Mouse (Mus musculus) forebrain, postnatal 0 days (tissue): ENCODE measurements at regions not wholly inside any gene's neighbourhood (a gene's known extent, or its start where the extent isn't known, plus 50 kb on each side); places are given as distances from the start of the nearest gene placed in this dataset.

ENCODE experiments used
- ATAC-seq: fragments of 200-750 bp; cut with Nextera tagmentation; 2 replicates; pipeline ENCODE4 v1.8.0; 2017; ENCODE audit warnings: mild to moderate bottlenecking, moderate library complexity
- DNase-seq: peaks from one replicate; pipeline ENCODE4 v3.0.0-alpha.2; 2015
- H3K27ac ChIP-seq: fragments of 300-500 bp; sonication (generic); 2 replicates; pipeline ENCODE4 v1.5.1; 2014; ENCODE audit warnings: low read depth, mild to moderate bottlenecking, antibody characterized with exemption, low read length, moderate library complexity, mixed read lengths
- H3K27me3 ChIP-seq: fragments of 300-500 bp; sonication (generic); 2 replicates; pipeline ENCODE4 v1.6.1; 2014; ENCODE audit warnings: mild to moderate bottlenecking, low read length, mixed read lengths; ENCODE audit not compliant: insufficient read depth
- H3K36me3 ChIP-seq: fragments of 300-500 bp; sonication (generic); 2 replicates; pipeline ENCODE4 v1.6.1; 2014; ENCODE audit warnings: mild to moderate bottlenecking, moderate library complexity; ENCODE audit not compliant: insufficient read depth
- H3K4me1 ChIP-seq: fragments of 300-500 bp; sonication (generic); 2 replicates; pipeline ENCODE4 v1.6.1; 2014; ENCODE audit warnings: antibody characterized with exemption; ENCODE audit not compliant: insufficient read depth
- H3K4me2 ChIP-seq: fragments of 300-500 bp; sonication (generic); 2 replicates; pipeline ENCODE4 v1.6.1; 2014; ENCODE audit warnings: low read depth, mild to moderate bottlenecking, moderate library complexity
- H3K4me3 ChIP-seq: fragments of 300-500 bp; sonication (generic); 2 replicates; pipeline ENCODE4 v1.5.1; 2014; ENCODE audit warnings: low read depth, low read length, mixed read lengths
- H3K9ac ChIP-seq: fragments of 300-500 bp; sonication (generic); 2 replicates; pipeline ENCODE4 v1.6.1; 2014; ENCODE audit warnings: mild to moderate bottlenecking
- H3K9me3 ChIP-seq: fragments of 300-500 bp; sonication (generic); 2 replicates; pipeline ENCODE4 v1.6.1; 2016; ENCODE audit warnings: low read length
- CTCF ChIP-seq: sonication (generic); IDR thresholded peaks from 2 replicates; pipeline ENCODE4 v1.5.1; 2016; ENCODE audit warnings: antibody characterized with exemption, control low read depth, low read depth
- WGBS: fragments of 180-500 bp; shearing (Covaris S2); extraction: QIAGEN DNeasy Blood & Tissue Kit; methylation state at CpG from one replicate; pipeline ENCODE4 v1.1.7; 2014; 5-methylcytosine and 5-hydroxymethylcytosine counted together

DNA sequence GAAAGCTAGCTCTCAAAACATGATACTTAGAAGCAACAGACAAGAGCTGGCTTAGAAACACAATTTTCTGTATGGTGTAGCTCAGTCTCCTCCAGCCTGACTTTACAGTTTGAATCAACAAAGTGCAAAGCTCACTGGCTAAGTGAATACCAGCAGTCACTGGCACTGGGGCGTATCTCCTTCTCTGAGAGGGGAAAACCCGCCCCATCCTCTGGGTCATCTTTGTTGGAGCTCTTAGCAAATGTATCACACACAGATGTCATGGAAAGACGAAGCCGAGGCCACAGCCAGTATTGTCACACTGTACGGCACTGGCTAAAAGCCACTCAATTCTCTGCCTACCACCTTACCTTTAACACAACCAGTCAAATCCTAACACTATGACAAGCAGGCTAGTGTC is 267.8 kb downstream of the Bcor start:
- Histone ChIP-seq H3K9ac (no peak overlapping the region), H3K4me2 (no peak overlapping the region), H3K36me3 (no peaks in the 10 kb centered on the region), H3K9me3 (no peaks in the 10 kb centered on the region), H3K4me3 (no peak overlapping the region), H3K27me3 (no peaks in the 10 kb centered on the region), H3K4me1 (no peaks in the 10 kb centered on the region), H3K27ac (no peak overlapping the region)
- no peak for ATAC-seq
- TF ChIP-seq CTCF, result no peak
- DNase-seq, result no peak
- WGBS, result 90% methylated on average over 5 of the region's 5 CpGs

DNA sequence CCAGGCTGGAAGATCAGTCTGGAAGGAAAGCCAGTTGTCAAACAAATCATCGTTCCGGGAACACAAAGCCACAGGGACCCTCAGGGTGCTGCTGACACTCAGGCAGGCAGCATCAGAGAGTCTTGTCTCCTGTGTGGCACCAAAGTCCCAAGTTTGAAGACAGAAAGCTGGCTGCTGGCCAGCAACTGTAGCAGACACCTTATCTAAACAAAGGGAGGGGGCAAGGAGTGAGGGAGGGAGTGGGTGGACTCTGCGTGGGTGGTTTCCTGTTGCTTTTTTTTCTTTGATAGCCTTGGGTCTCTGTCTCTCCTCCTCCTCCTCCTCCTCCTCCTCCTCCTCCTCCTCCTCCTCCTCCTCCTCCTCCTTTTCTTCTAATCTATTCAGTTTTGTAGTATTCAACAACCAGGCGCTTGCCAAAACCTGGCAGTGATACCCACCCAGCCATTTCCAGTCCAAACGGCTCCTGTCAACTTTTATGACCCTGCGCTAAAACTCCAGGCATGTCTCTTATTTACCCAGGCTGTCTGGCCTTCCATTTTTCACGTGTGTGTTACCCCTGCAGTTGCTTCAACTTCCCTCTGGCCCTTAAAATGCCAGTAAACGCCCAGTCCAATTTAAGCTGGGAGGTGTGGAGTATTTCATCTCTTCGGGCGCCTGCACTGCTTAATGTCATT is 266.4 kb downstream of the Bcor start:
- Histone ChIP-seq H3K27me3 (no peaks in the 10 kb centered on the region), H3K9ac (no peak overlapping the region), H3K27ac (no peak overlapping the region), H3K36me3 (no peaks in the 10 kb centered on the region), H3K4me3 (no peak overlapping the region), H3K4me2 (no peak overlapping the region), H3K4me1 (no peaks in the 10 kb centered on the region), H3K9me3 (no peaks in the 10 kb centered on the region)
- DNase-seq (no peak), ATAC-seq (no peak)
- WGBS, result 35% methylated on average over 10 of the region's 10 CpGs
- TF ChIP-seq CTCF, result no peak

DNA sequence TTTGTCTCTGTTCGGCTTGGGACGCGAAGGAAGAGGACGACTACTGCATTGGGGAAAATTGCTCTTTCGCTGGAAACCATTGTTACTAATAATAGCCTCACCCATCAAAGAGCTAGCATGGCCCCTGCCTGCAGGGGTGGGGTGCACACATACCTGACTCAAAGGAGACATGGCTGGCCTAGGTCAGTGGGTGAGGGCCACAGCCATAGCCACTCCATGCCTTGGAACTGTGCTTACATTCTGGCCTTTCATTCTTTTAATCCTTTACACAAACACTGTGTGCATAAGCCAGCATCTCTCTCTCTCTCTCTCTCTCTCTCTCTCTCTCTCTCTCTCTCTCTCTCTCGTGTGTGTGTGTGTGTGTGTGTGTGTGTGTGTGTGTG is 265.9 kb downstream of the Bcor start:
- DNase-seq, result no peak
- H3K36me3 ChIP-seq, result no peaks in the 10 kb centered on the region
- WGBS, result 51% methylated on average over 6 of the region's 6 CpGs
- no peak for ATAC-seq
- H3K9ac ChIP-seq, result no peak overlapping the region
- no peak for TF ChIP-seq CTCF
- no peaks in the 10 kb centered on the region for H3K27me3 ChIP-seq
- H3K27ac ChIP-seq, result no peak overlapping the region
- no peak overlapping the region for H3K4me3 ChIP-seq
- no peaks in the 10 kb centered on the region for H3K4me1 ChIP-seq
- H3K4me2 ChIP-seq, result no peak overlapping the region
- H3K9me3 ChIP-seq, result no peaks in the 10 kb centered on the region

DNA sequence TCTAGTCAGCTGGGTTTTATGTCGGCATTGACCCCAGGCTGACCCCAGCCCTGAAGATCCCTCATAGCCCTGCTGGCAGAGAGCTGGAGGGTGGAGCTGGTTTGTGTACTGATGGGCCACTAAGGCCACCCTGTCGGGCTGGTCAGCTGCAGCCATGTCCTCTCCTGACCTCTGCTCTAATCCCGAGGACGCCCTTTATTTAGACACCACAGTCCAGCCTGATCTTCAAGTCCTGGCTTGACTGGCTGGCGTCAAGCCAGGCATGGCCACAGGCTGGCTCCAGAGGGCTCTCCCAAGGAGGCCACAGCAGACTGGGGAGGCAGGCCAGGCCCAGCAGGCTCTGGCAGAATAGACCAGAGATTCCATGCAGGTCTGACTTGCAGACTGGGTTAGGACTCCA is 264.8 kb downstream of the Bcor start:
- H3K4me3 ChIP-seq, result no peak overlapping the region
- H3K36me3 ChIP-seq, result no peaks in the 10 kb centered on the region
- 65% methylated on average over 5 of the region's 5 CpGs for WGBS
- no peaks in the 10 kb centered on the region for H3K9me3 ChIP-seq
- H3K4me1 ChIP-seq, result no peaks in the 10 kb centered on the region
- H3K9ac ChIP-seq, result no peak overlapping the region
- DNase-seq (no peak), ATAC-seq (no peak)
- H3K27me3 ChIP-seq, result no peaks in the 10 kb centered on the region
- no peak overlapping the region for H3K4me2 ChIP-seq
- H3K27ac ChIP-seq, result no peak overlapping the region
- TF ChIP-seq CTCF, result no peak

DNA sequence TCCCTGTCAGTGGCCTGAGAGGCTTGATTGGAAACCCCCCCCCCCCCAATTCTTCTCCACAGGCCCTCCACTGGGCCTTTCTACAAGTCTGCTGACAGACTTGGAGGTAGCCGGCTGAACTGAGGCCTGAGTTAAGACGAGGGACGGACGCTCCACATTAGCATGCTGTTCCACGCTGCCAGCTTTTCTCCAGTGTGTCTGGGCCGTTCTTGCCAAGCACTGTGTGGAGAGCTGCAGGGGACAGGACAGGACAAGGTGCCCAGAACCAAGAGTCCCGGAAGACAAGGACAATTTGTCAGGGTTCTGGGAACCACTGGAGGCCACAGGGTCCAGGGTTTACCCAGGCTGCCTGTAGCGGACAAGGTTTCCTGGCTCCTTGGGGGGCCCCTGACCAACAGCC is 261.9 kb downstream of the Bcor start:
- no peak for DNase-seq
- ATAC-seq, result no peak
- Histone ChIP-seq H3K4me2 (no peak overlapping the region), H3K9ac (no peak overlapping the region), H3K27ac (no peak overlapping the region), H3K9me3 (no peaks in the 10 kb centered on the region), H3K4me3 (no peak overlapping the region), H3K4me1 (no peaks in the 10 kb centered on the region), H3K36me3 (no peaks in the 10 kb centered on the region), H3K27me3 (no peaks in the 10 kb centered on the region)
- WGBS, result 67% methylated on average over 8 of the region's 8 CpGs
- no peak for TF ChIP-seq CTCF

DNA sequence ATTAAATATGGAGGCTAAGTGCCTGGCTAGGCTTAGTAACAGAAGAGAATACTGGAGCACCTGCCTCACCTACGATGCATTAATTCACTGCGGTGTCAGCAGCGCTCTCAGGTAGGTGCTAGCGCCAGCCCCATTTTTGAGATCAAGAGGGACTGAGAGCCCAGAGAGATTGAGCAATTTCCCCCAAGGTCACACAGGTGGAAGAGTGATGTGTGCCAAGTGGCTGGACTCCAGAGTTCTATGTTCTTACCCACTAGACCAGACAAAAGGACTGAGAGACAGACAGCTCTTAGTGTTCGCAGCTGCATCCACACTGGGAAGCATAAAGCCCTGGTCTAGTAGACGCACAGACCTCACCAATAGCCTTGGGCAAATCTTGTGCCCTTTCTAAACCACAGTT is 261.1 kb downstream of the Bcor start:
- TF ChIP-seq CTCF, result no peak
- ATAC-seq (no peak), DNase-seq (no peak)
- Histone ChIP-seq H3K4me2 (no peak overlapping the region), H3K36me3 (no peaks in the 10 kb centered on the region), H3K27ac (no peak overlapping the region), H3K4me3 (no peak overlapping the region), H3K9me3 (no peaks in the 10 kb centered on the region), H3K27me3 (no peaks in the 10 kb centered on the region), H3K9ac (no peak overlapping the region), H3K4me1 (no peaks in the 10 kb centered on the region)
- WGBS, result 88% methylated on average over 6 of the region's 6 CpGs

DNA sequence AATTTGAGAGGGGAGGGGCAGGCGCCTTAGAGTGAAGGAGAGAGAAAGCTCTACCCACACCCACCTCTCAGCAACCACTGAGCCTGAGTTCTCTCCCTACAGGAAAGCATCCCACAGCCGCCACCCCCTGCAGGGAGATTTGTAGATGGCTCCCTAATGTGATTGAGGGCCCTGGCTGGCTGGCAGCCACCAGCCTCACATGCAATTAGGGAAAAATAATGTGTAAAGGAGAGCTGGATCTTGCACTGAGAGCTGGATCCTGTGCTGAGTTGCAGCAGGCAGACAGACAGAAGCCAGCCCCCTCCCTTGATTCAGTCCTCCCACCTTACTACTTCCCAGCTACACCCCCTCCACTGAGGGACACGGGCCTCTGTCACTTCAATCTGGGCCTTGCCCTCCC is 260.2 kb downstream of the Bcor start:
- H3K36me3 ChIP-seq, result no peaks in the 10 kb centered on the region
- H3K27me3 ChIP-seq, result no peaks in the 10 kb centered on the region
- DNase-seq, result peak; percentile 20
- H3K27ac ChIP-seq, result no peak overlapping the region
- H3K4me2 ChIP-seq, result no peak overlapping the region
- ATAC-seq, result no peak
- H3K9me3 ChIP-seq, result no peaks in the 10 kb centered on the region
- TF ChIP-seq CTCF, result no peak
- no peak overlapping the region for H3K4me3 ChIP-seq
- H3K4me1 ChIP-seq, result no peaks in the 10 kb centered on the region
- H3K9ac ChIP-seq, result no peak overlapping the region
- WGBS, result 46% methylated on average over 3 of the region's 3 CpGs

DNA sequence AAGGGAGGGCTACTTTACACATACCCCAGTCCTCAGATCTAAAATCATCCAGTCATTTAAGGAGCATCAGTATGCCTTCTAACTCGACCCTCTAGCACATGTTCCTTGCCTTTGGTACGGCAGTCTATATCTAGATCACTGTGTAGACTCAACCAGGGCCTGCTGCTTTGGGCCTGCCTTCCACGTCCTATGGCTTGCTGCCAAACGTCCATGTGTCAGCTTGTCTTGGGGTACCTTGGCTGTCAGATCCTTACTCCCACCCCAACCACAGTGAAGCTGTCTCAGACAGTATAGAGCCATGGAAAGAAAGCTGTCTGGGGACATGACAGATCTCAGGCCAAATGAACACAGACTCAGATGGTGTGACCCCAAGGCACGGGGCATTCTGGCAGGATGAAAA is 258.4 kb downstream of the Bcor start:
- no peak for ATAC-seq
- Histone ChIP-seq H3K9me3 (no peaks in the 10 kb centered on the region), H3K4me3 (no peak overlapping the region), H3K4me1 (no peaks in the 10 kb centered on the region), H3K27me3 (no peaks in the 10 kb centered on the region), H3K9ac (no peak overlapping the region), H3K36me3 (no peaks in the 10 kb centered on the region), H3K27ac (no peak overlapping the region), H3K4me2 (no peak overlapping the region)
- DNase-seq, result no peak
- TF ChIP-seq CTCF, result no peak
- WGBS, result 61% methylated on average over 5 of the region's 5 CpGs
